Mouse (Mus musculus): ENCODE data around the gene Skint4. TPM values are rescaled to one million over a fixed set of nuclear protein-coding genes. Genes with fewer than 3 reads are reported as not detected.

The Skint4 gene
- polyA plus RNA-seq (2014; fragmentation: Nextera tagmentation; extraction: Ambion mirVana), result not detected in 2 replicates

GRCm38 (mm10) chr4:112071716-112072115, at the start of gene Skint4:
Gene Skint4, plus strand, starts transcription at chr4:112072016.
- H3K27ac ChIP-seq (ENCODE audit: low read depth), result no peak within 1 kb of the TSS
- no peaks in the 10 kb centered on the region for H3K4me1 ChIP-seq (ENCODE audit: insufficient read depth)
- no peaks in the 10 kb centered on the region for H3K36me3 ChIP-seq (ENCODE audit: insufficient read depth)
- H3K9me3 ChIP-seq (ENCODE audit: low read depth, low read length), result no peaks in the 10 kb centered on the region
- DNase-seq, result no peak
- ATAC-seq (ENCODE audit: insufficient read depth), result no peak
- H3K4me2 ChIP-seq, result no peak within 1 kb of the TSS
- H3K9ac ChIP-seq, result no peak within 1 kb of the TSS
- TF ChIP-seq CTCF (IDR thresholded peaks at IDR 0.05; ENCODE audit: low read depth), result no peak
- no peak within 1 kb of the TSS for H3K4me3 ChIP-seq (ENCODE audit: low read depth, low read length)
- no peaks in the 10 kb centered on the region for H3K27me3 ChIP-seq (ENCODE audit: insufficient read depth, low read length)

Other genes with a start within 250 kb of the Skint4 start
- not detected in 2 replicates for gene Slc5a9, start 169.1 kb upstream of the Skint4 start, polyA plus RNA-seq (2014; fragmentation: Nextera tagmentation; extraction: Ambion mirVana)
- gene Skint8, start 152.6 kb upstream of the Skint4 start, polyA plus RNA-seq (2014; fragmentation: Nextera tagmentation; extraction: Ambion mirVana), result not detected in 2 replicates
- gene Skint7, start 99.1 kb upstream of the Skint4 start, polyA plus RNA-seq (2014; fragmentation: Nextera tagmentation; extraction: Ambion mirVana), result not detected in 2 replicates
- not detected in 2 replicates for gene Skint1, start 65.7 kb upstream of the Skint4 start, polyA plus RNA-seq (2014; fragmentation: Nextera tagmentation; extraction: Ambion mirVana)
- gene Skint3, start 160.2 kb downstream of the Skint4 start, polyA plus RNA-seq (2014; fragmentation: Nextera tagmentation; extraction: Ambion mirVana), result not detected in 2 replicates

Data from lung, embryonic 14.5 days (tissue).